Mouse (Mus musculus) cerebellum, adult (tissue): ENCODE results near the gene Hoxa11.

Experiments
- ATAC-seq: cut with Nextera tagmentation; 2 replicates; pipeline ENCODE4 v1.9.2; 2017; ENCODE audit warnings: mild to moderate bottlenecking, moderate library complexity, mixed read lengths; ENCODE audit not compliant: insufficient number of reproducible peaks, low FRiP score, low TSS enrichment

Gene Hoxa11

GRCm38 (mm10) chr6:52248638-52249414 lies 3.2 kb upstream of the Hoxa11 start:
- ATAC-seq, result no peak

DNA sequence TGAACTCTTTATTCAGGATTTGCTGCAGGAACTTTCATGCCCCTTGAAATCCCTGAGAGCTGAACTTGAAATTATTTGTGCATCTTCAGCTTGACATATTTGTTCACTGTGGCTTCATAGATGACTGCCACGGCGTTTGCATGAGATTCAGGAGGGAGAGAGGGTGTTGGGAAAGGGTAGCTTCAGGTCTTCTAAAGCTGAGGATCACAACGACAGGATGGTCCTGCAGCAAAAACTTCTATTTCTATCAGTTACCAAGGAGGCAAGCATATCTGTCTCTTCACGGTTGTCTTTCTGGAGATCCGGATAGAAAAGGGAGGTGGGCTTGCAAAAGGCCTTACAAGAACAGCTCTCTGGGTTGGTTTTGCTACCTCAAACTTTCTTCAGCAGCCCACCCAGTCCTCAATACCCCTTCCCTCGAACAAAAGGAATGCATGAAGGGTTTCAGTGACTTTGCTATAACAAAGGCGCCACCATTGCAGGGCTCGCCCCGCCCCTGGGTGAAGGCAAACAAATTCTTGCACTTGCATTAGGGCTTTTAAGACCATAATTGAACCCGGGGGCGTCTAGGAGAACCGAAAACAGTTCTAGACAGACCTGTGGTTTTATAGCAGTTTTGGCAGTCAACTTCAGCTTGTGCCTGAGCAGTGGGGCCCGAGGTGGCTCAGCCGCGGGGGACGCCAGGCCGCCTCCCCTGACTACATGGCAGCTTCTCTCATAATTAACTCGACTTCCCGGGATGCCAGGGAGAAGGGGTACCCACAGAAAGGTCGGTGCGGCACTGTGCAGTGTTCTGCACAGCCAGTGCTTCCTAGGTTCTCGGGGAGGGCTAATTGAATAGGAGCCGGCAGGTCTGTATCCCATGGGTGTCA lies 2.4 kb upstream of the Hoxa11 start:
- no peak for ATAC-seq

GRCm38 (mm10) chr6:52246916-52247315 lies 1.3 kb upstream of the Hoxa11 start:
- ATAC-seq, result no peak

DNA sequence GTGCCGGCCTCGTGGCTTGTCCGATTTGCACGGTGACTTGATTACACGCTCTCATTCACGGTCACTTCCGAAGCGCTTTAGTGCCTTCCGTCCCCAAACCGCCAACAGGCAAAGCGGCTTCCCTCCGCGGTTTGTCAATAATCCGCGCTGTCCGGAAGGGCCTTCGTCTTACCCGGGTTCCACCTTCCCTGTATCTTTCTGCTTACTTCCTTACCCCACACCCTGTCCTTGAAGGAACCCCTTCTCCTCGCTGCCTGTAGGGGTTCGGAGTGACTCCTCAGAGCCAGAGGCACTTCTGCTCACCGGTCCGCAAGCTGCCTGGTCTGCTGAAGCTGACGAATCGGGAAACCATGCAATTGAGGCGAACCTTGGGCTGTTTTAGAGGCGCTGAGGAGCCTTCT lies 793 bp upstream of the Hoxa11 start:
- no peak for ATAC-seq

- ATAC-seq, result no peak
These were observed 412 bp downstream of the Hoxa11 start for GRCm38 (mm10) chr6:52245040-52245756.

DNA sequence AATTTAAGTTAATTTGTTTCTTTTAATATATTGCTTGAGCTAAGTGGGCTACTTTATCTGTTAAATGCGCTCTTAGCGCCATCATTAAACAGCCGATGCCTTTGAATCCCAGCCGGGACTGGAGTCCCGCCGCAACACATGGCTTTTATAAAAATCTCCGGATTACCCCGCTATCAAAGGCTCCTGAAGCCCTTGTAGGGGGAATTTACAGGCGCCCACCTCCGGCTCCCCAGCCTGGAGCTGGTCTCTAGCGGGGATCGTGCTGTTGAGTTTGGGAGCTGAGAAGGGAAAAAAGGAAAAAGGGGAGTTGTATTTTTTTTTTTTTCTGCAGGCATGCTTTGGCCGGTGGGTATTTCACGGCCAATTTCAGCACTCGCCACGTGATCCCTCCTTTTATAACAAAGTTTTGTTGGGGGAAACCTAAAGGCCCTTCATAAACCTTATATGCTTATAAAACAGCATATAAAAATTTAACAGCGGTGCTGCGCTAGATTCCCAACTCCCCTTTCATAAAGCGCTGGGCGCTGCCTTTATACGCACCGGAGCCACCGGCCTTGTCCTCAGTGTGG lies 1.1 kb downstream of the Hoxa11 start:
- no peak for ATAC-seq

DNA sequence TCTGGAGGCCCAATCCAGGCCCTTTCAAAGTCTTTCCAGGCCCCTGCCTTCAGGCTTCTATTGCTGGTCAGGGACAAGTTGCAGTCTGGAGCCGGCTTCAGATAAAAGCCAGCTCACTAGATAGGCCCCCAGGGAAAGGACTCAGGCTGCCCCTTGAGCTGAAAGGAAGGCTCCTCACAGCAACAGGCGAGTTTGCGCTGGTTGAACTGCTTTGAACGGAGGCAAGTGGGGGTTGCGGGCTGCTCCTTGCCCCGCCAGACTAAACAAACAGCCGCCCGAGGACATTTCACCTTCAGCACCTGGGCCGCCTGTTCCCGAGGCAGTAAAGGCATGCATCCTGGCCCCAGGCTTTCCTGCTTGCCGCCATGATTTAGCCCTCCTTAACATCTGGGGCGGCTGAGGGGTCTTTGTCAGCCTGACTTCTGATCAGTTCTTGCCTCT lies 1.9 kb downstream of the Hoxa11 start:
- no peak for ATAC-seq

- no peak for ATAC-seq
These were observed 2.7 kb downstream of the Hoxa11 start for GRCm38 (mm10) chr6:52242801-52243332.

DNA sequence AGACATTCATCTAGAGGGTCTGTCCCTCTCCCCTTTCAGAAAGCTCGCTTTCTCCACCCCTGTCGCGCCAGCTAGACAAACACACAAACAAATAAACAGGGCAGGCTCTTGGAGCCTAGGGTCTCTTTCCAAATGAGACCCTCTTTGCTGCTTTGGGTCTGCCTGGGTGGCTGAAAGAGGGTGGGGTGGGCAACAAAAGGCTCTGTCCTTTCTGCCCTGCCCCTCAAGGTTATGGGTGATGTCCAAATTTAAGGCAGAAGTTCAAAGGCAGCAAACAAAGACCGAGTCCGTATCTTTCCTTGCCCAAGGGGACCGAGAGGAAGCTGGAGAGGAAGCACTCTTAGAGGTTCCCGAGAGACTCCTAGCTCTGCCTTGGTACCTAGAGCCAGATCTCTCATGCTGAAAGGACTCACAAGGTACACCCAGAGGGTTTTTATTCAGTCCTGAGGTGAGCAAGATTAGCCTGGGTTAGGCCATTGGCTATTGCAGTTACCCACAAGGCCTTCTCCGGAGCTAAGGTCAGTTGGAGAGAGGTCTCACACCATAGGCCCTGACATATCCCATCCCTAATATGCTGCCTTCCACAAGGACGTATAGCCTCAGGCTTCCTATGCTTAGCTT lies 4.5 kb downstream of the Hoxa11 start:
- no peak for ATAC-seq

DNA sequence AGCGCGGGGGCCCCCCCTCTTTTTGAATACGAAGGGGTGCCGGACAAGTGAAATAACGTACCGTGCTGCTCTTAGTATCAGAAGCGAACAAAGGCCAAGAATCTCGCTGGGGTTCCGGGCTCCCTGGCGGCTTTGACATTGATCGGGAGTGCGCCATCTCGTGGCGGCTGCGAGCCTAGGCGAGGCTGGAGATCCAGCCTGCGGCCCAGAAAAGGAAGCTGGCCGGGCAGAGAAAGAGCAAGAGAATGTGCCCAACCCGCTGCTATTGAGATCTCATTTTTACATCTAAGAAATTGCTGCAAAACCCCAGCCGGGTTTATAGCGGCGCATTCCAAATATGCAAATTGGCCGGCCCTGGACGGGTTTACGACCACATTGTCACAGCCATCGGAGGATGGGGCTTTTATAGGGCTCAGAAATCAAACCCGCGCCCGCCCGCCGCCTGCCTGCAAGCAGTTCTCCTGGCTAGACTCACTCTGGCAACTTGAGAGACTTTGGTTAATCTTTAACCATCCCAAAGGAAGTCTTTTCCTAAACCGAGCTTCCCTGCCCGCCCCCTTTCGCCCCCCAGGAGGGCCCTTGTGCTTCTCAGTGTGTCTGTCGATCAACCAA lies 5.1 kb downstream of the Hoxa11 start, which contains the start of gene Hoxa10:
Hoxa10 (minus strand) TSS at position 466 of the 612 bp plus-strand sequence.
- no peak for ATAC-seq

- ATAC-seq, result no peak
These were observed 5.8 kb downstream of the Hoxa11 start for GRCm38 (mm10) chr6:52239625-52240388.

GRCm38 (mm10) chr6:52238976-52239375 lies 6.6 kb downstream of the Hoxa11 start:
- no peak for ATAC-seq

DNA sequence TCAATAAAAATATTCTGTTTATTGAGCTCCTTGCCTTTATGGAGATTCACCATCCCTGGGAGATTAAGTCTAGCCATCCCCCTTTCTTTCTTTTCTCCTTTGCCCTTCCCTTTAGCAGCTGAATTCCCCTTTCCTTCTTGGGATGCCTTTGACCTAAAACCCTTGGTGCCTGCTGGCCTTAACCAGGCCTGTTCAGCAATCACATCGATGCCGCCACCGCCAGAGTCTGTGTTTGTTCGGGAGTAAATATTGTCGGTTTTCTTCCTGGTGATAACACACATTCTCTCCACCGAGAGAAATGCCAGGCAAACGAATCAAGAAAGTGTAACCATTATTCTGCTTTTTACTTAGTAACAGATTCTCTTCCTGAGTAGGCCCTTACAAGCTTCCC lies 7.5 kb downstream of the Hoxa11 start:
- ATAC-seq, result no peak

- no peak for ATAC-seq
These were observed 8.1 kb downstream of the Hoxa11 start for GRCm38 (mm10) chr6:52237346-52238154.

DNA sequence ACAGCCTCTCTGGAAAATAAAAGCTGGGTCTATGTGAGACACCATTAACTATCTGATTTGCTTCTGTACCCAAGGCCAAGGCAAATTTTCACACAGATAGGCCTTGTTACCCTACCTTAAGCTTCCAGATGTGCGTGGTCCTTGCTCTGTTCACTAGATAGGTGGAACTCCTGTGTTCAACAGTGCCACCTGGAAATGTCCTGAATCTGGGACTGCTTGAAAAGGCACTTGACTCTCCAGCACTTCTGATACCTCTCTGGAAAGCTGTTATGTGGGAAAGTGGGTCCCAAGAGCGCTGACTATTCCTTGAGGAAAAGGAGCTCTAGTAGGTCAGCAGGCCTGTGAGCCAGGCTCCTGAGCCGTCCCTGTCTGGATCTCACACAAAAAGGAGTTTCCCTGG lies 8.8 kb downstream of the Hoxa11 start:
- no peak for ATAC-seq

GRCm38 (mm10) chr6:52235866-52236265 lies 9.7 kb downstream of the Hoxa11 start:
- no peak for ATAC-seq

- ATAC-seq, result no peak
These were observed 10.3 kb downstream of the Hoxa11 start for GRCm38 (mm10) chr6:52235267-52235666.
